ENCODE assay signal across 15 mouse cellular contexts in genomic region chr19:44838321-44838720, GRCm38 (mm10).
DNase-seq lines count a peak whose midpoint lies in the region; ATAC-seq lines count a peak whose summit lies in the region.
"Had no signal": no experiment of that assay in that cellular context is flagged by ENCODE, and none has a peak within 500 bp of the region (broad histone marks: within the 10 kb centered on the region; RNA-seq: fewer than 3 reads in every experiment).

No protein-coding gene starts in this region.

- no peaks in the 10 kb centered on the region for H3K36me3 ChIP-seq in limb, embryonic 11.5 days (ENCODE audit: control insufficient read depth, insufficient read depth, low read length)
- no peaks in the 10 kb centered on the region for H3K36me3 ChIP-seq in limb, embryonic 10.5 days
- H3K36me3 ChIP-seq in embryonic facial prominence, embryonic 11.5 days (replicated peaks; ENCODE audit: control insufficient read depth, insufficient read depth, low read depth, low read length) = no peaks in the 10 kb centered on the region
- H3K36me3 ChIP-seq in forebrain, embryonic 10.5 days (replicated peaks) = no peaks in the 10 kb centered on the region
- H3K36me3 ChIP-seq: intestine, embryonic 15.5 days; liver, embryonic 15.5 days had no signal

- peak; percentile 9 for DNase-seq in adrenal gland, postnatal 25 days
- no peak for DNase-seq in adrenal gland, adult 8-10 months
- DNase-seq in limb, embryonic 11.5 days (ENCODE audit: low spot score) = peak; percentile 33
- DNase-seq in limb, embryonic 10.5 days (ENCODE audit: low spot score) = no peak
- peak; percentile 9 for DNase-seq in embryonic facial prominence, embryonic 11.5 days (ENCODE audit: low spot score)
- peak; percentile 77 to 85 for DNase-seq in kidney, postnatal 36 days
- DNase-seq in spleen, postnatal 10 days (ENCODE audit: low spot score in 2 of 2) = no peak
- DNase-seq in forebrain, embryonic 10.5 days (ENCODE audit: extremely low spot score, low spot score) = no peak
- DNase-seq: embryo, embryonic 11 days; layer of hippocampus, adult 9-11 months; thymus, adult 18-20 months had no signal

- no peak overlapping the region for H3K27ac ChIP-seq in limb, embryonic 11.5 days (replicated peaks; ENCODE audit: low read depth, low read length)
- no peak overlapping the region for H3K27ac ChIP-seq in limb, embryonic 10.5 days
- H3K27ac ChIP-seq in embryonic facial prominence, embryonic 11.5 days (replicated peaks; ENCODE audit: low read depth, low read length) = no peak overlapping the region
- H3K27ac ChIP-seq in forebrain, embryonic 10.5 days = no peak overlapping the region
- H3K27ac ChIP-seq: forebrain, embryonic 13.5 days; intestine, embryonic 15.5 days; liver, embryonic 15.5 days; macrophage had no signal

- peaks cover 19% of the 10 kb centered on the region for H3K4me1 ChIP-seq in limb, embryonic 11.5 days (ENCODE audit: control insufficient read depth, insufficient read depth, low read length)
- peaks cover 36% of the 10 kb centered on the region for H3K4me1 ChIP-seq in limb, embryonic 10.5 days
- H3K4me1 ChIP-seq in embryonic facial prominence, embryonic 11.5 days (ENCODE audit: control insufficient read depth, insufficient read depth, low read length) = peaks cover 10% of the 10 kb centered on the region
- peaks cover 54% of the 10 kb centered on the region for H3K4me1 ChIP-seq in forebrain, embryonic 10.5 days

- no peak overlapping the region for H3K4me3 ChIP-seq in limb, embryonic 11.5 days (ENCODE audit: low read depth, low read length)
- no peak overlapping the region for H3K4me3 ChIP-seq in limb, embryonic 10.5 days
- no peak overlapping the region for H3K4me3 ChIP-seq in embryonic facial prominence, embryonic 11.5 days (ENCODE audit: low read depth, low read length)
- H3K4me3 ChIP-seq in forebrain, embryonic 10.5 days = no peak overlapping the region
- H3K4me3 ChIP-seq: forebrain, embryonic 13.5 days; intestine, embryonic 15.5 days; liver, embryonic 15.5 days had no signal

- peaks cover 61% of the 10 kb centered on the region for H3K27me3 ChIP-seq in limb, embryonic 11.5 days (ENCODE audit: control insufficient read depth, insufficient read depth, low read length)
- peaks cover 80% of the 10 kb centered on the region for H3K27me3 ChIP-seq in limb, embryonic 10.5 days (ENCODE audit: low read depth, poor library complexity, severe bottlenecking)
- peaks cover 59% of the 10 kb centered on the region for H3K27me3 ChIP-seq in embryonic facial prominence, embryonic 11.5 days (ENCODE audit: control insufficient read depth, insufficient read depth, low read length)
- H3K27me3 ChIP-seq in forebrain, embryonic 10.5 days (ENCODE audit: poor library complexity, severe bottlenecking) = peaks cover 82% of the 10 kb centered on the region

- no peak overlapping the region for H3K4me2 ChIP-seq in limb, embryonic 11.5 days (ENCODE audit: low read depth, severe bottlenecking)
- no peak overlapping the region for H3K4me2 ChIP-seq in embryonic facial prominence, embryonic 11.5 days (ENCODE audit: low read depth, low read length)
- H3K4me2 ChIP-seq: forebrain, embryonic 13.5 days; liver, embryonic 15.5 days had no signal

- no peak overlapping the region for H3K9ac ChIP-seq in limb, embryonic 11.5 days (ENCODE audit: low read length)
- no peak overlapping the region for H3K9ac ChIP-seq in embryonic facial prominence, embryonic 11.5 days (replicated peaks; ENCODE audit: low read length)
- H3K9ac ChIP-seq: forebrain, embryonic 13.5 days; intestine, embryonic 15.5 days; liver, embryonic 15.5 days had no signal

- no peaks in the 10 kb centered on the region for H3K9me3 ChIP-seq in limb, embryonic 11.5 days (ENCODE audit: control insufficient read depth, low read length)
- H3K9me3 ChIP-seq in limb, embryonic 10.5 days (replicated peaks) = no peaks in the 10 kb centered on the region
- H3K9me3 ChIP-seq in embryonic facial prominence, embryonic 11.5 days (replicated peaks; ENCODE audit: control insufficient read depth, low read length) = no peaks in the 10 kb centered on the region
- no peaks in the 10 kb centered on the region for H3K9me3 ChIP-seq in forebrain, embryonic 10.5 days
- H3K9me3 ChIP-seq: forebrain, embryonic 13.5 days; intestine, embryonic 15.5 days; liver, embryonic 15.5 days had no signal

- 17% methylated on average over 9 of the region's 9 CpGs for WGBS in limb, embryonic 11.5 days
- 15% methylated on average over 9 of the region's 9 CpGs for WGBS in limb, embryonic 10.5 days
- 13% methylated on average over 9 of the region's 9 CpGs for WGBS in embryonic facial prominence, embryonic 11.5 days
- WGBS in forebrain, embryonic 10.5 days = 15% methylated on average over 9 of the region's 9 CpGs

- no peak for ATAC-seq in limb, embryonic 11.5 days (ENCODE audit: insufficient number of reproducible peaks, low FRiP score, low TSS enrichment, low read depth)
- ATAC-seq in embryonic facial prominence, embryonic 11.5 days (replicated peaks; ENCODE audit: insufficient number of reproducible peaks, low FRiP score, low TSS enrichment, low read depth) = no peak
- ATAC-seq: forebrain, embryonic 13.5 days; intestine, embryonic 15.5 days had no signal

Comparison
In these comparisons a context has a peak if more than half of its experiments do, and no peak if none do; other contexts are left out.
1. DNase-seq: peak in adrenal gland, postnatal 25 days (single experiment), limb, embryonic 11.5 days (single experiment), embryonic facial prominence, embryonic 11.5 days (single experiment) and kidney, postnatal 36 days (2 of 2); none in adrenal gland, adult 8-10 months (single experiment), limb, embryonic 10.5 days (single experiment), spleen, postnatal 10 days (0 of 2) and forebrain, embryonic 10.5 days (single experiment).